Mouse (Mus musculus) C2C12 (cell line): Measurements from ENCODE around the gene Ebpl. TPM values are rescaled to one million over a fixed set of nuclear protein-coding genes. Genes with fewer than 3 reads are reported as not detected.
"Not testable (repeated sequence)": the region's sequence is repeated elsewhere in the genome, so short reads cannot be mapped to it uniquely, and the experiment has no call there.

Source experiments
- H3K27me3 ChIP-seq: one replicate; pipeline ENCODE4 v1.6.1; 2011; ENCODE audit not compliant: control insufficient read depth, insufficient read depth, insufficient read length
- H3K36me3 ChIP-seq: one replicate; pipeline ENCODE4 v1.6.1; 2011; ENCODE audit not compliant: control insufficient read depth, insufficient read depth
- H3K4me3 ChIP-seq: one replicate; pipeline ENCODE4 v1.5.1; 2011; ENCODE audit warnings: mild to moderate bottlenecking, control low read depth; ENCODE audit not compliant: poor library complexity, insufficient read depth, severe bottlenecking
- H3K79me2 ChIP-seq: one replicate; pipeline ENCODE4 v1.6.1; 2011; ENCODE audit not compliant: control insufficient read depth, insufficient read depth
- H3K79me3 ChIP-seq: one replicate; pipeline ENCODE4 v1.6.1; 2011; ENCODE audit warnings: low read depth, control low read depth
- H3ac ChIP-seq: one replicate; pipeline ENCODE3; 2011; ENCODE audit warnings: low read depth; ENCODE audit not compliant: control insufficient read depth, insufficient read length
- CEBPB ChIP-seq: IDR thresholded peaks from one replicate; pipeline ENCODE4 v1.6.1; 2011; ENCODE audit warnings: low read depth, mild to moderate bottlenecking, control low read depth, moderate library complexity
- CTCF ChIP-seq: IDR thresholded peaks from one replicate; pipeline ENCODE4 v1.5.1; 2011; ENCODE audit not compliant: control insufficient read depth, insufficient read depth, insufficient read length
- FOSL1 ChIP-seq: IDR thresholded peaks from one replicate; pipeline ENCODE4 v1.8.0; 2011; ENCODE audit warnings: mild to moderate bottlenecking, low read length; ENCODE audit not compliant: poor library complexity, insufficient read depth, severe bottlenecking
- MAX ChIP-seq: IDR thresholded peaks from one replicate; pipeline ENCODE4 v1.6.1; 2011; ENCODE audit warnings: mild to moderate bottlenecking, control low read depth
- MYOD1 ChIP-seq: IDR thresholded peaks from one replicate; pipeline ENCODE4 v1.6.1; 2011; ENCODE audit warnings: low read depth; ENCODE audit not compliant: control insufficient read depth, insufficient read length
- MYOG ChIP-seq: IDR thresholded peaks from one replicate; pipeline ENCODE4 v1.6.1; 2011; ENCODE audit not compliant: control insufficient read depth, insufficient read length; ENCODE audit errors: extremely low read depth
- USF1 ChIP-seq: IDR thresholded peaks from one replicate; pipeline ENCODE4 v1.6.1; 2011; ENCODE audit warnings: low read depth, mild to moderate bottlenecking, control low read depth, moderate library complexity
- polyA plus RNA-seq: library from polyadenylated mRNA; unstranded; fragments of >200 nt; fragmentation: generic; extraction: Trizol; gene quantifications from one replicate; pipeline ENCODE4 v1.2.1, GENCODE M21; 2012; ENCODE audit warnings: missing spikeins

The Ebpl gene
- polyA plus RNA-seq, 1 experiment, result 1.1 TPM

GRCm38 (mm10) chr14:61339381-61339780, 20.9 kb downstream of the Ebpl start:
- Histone ChIP-seq H3K27me3 (no peaks in the 10 kb centered on the region), H3ac (no peak overlapping the region), H3K4me3 (no peak overlapping the region), H3K79me3 (no peaks in the 10 kb centered on the region), H3K79me2 (no peaks in the 10 kb centered on the region), H3K36me3 (no peaks in the 10 kb centered on the region)
- TF ChIP-seq MYOG, result no peak
- TF ChIP-seq CEBPB, result no peak
- no peak for TF ChIP-seq FOSL1
- TF ChIP-seq USF1, result no peak
- TF ChIP-seq MYOD1, result no peak
- TF ChIP-seq MAX, result no peak
- no peak for TF ChIP-seq CTCF

DNA sequence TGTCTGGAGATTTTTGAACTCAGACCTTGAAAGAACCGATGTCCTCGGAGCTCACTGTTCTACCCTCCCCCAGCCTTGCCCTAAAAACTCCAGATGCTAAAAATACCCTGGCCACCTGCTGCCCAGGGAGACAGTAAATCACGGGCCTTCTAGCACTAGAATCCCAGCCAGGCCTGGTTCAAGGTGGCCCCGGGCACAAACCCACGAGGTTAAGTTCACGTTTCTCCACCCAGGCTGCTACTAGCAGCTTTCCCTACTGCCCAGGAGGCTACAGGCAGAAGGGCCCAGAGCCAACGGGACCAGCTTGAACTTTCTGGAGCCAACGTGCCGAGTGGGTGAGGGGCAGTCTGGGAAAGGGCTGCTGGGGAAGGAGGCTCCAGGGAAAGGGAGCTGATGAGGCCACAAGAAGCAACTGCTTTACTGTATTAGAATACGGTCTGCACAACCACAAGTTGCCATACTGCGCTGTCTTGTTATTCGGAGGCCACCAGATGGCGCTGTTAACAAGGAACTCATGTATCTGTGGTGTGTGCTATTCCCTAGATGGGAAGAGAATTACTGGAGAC, 29.2 kb downstream of the Ebpl start:
- H3K79me3 ChIP-seq, result no peaks in the 10 kb centered on the region
- H3K4me3 ChIP-seq, result no peak overlapping the region
- no peaks in the 10 kb centered on the region for H3K27me3 ChIP-seq
- no peak overlapping the region for H3ac ChIP-seq
- H3K79me2 ChIP-seq, result no peaks in the 10 kb centered on the region
- TF ChIP-seq MYOD1 (no peak), CTCF (peak; percentile 62)
- no peaks in the 10 kb centered on the region for H3K36me3 ChIP-seq

DNA sequence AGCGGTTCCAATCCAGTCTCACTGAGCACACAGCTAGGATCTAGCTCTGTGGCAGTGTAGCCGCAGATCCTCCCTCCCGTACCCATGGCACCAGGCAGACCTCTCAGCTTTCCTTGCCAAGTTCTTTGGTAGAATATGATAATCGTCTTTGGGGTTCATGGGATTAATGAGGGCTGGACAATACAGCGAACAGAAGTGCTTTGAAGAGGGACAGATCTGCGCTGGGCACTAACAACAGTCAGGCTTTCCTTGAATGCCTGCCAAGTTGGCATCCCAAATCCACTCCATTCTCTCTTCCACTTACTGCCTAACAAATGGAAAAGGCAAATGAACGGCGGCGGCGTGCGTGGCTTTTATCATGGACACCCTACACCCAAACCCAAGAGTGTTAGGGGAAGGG, 29.6 kb downstream of the Ebpl start:
- H3K27me3 ChIP-seq, result no peaks in the 10 kb centered on the region
- no peak overlapping the region for H3K4me3 ChIP-seq
- H3ac ChIP-seq, result no peak overlapping the region
- H3K36me3 ChIP-seq, result no peaks in the 10 kb centered on the region
- H3K79me3 ChIP-seq, result no peaks in the 10 kb centered on the region
- H3K79me2 ChIP-seq, result no peaks in the 10 kb centered on the region
- TF ChIP-seq FOSL1, result no peak
- no peak for TF ChIP-seq MYOD1
- TF ChIP-seq CTCF, result no peak
- no peak for TF ChIP-seq MYOG
- no peak for TF ChIP-seq MAX
- no peak for TF ChIP-seq CEBPB
- no peak for TF ChIP-seq USF1

DNA sequence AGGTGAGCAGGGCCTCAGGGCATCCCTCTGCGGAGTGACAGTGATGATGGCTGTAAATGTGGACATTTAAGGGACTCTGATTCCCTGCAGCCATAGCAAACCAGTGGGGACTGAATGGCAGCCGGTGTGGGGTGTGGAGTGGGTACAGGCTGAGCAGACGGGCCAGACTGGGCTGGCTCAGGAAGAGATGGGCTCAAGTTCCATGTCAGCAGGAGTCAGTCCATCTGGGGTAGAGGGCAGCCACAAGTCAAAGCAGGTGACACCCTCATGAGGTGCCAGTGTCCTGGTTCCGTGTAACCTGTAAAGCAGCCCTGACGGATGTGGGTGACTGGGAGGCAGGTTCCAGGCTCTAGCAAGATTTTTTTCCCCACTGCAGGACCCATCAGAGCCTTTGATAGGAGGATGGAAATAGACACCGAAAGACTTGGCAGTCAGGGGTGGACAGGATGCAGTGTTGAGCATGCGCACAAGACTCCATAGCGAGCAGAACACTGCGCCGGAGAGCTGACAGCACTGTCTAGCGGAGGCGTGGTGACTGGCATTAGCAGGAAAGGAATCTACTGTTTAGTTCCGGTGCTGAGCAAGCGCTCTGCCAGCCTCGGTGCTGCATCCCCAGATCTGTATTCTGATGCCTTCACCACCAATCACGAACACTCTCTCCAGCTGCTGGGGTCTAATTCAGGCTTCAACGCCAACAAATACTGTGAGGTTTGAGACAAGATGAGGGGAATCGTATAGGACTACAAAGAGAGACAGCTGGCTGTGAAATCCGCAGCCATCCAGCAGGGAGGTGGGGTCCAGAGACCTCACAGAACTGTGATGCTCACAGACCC, 32.4 kb downstream of the Ebpl start:
- Histone ChIP-seq H3K36me3 (no peaks in the 10 kb centered on the region), H3K4me3 (no peak overlapping the region), H3K27me3 (no peaks in the 10 kb centered on the region), H3ac (no peak overlapping the region), H3K79me2 (no peaks in the 10 kb centered on the region), H3K79me3 (no peaks in the 10 kb centered on the region)
- TF ChIP-seq MYOG (no peak), FOSL1 (no peak), USF1 (no peak), CEBPB (no peak), CTCF (no peak), MAX (no peak), MYOD1 (no peak)

- H3K79me2 ChIP-seq, result not testable (repeated sequence)
Observed at GRCm38 (mm10) chr14:61327007-61327406, 33.2 kb downstream of the Ebpl start.

GRCm38 (mm10) chr14:61322740-61323139, 37.5 kb downstream of the Ebpl start:
- H3K27me3 ChIP-seq, result no peaks in the 10 kb centered on the region
- TF ChIP-seq FOSL1, result no peak
- TF ChIP-seq MAX, result no peak
- no peak for TF ChIP-seq USF1
- H3ac ChIP-seq, result no peak overlapping the region
- no peaks in the 10 kb centered on the region for H3K36me3 ChIP-seq
- no peak overlapping the region for H3K4me3 ChIP-seq
- no peaks in the 10 kb centered on the region for H3K79me3 ChIP-seq
- no peaks in the 10 kb centered on the region for H3K79me2 ChIP-seq

More at GRCm38 (mm10) chr14:61327007-61327406, 33.2 kb downstream of the Ebpl start:
- not testable (repeated sequence) for H3K79me3 ChIP-seq, H3K4me3 ChIP-seq, H3K27me3 ChIP-seq, H3K36me3 ChIP-seq, H3ac ChIP-seq
